Mouse (Mus musculus): ENCODE measurements around the gene Arhgap18.
A peak's percentile ranks its signal among the peaks of the same experiment; 100 is the strongest.

Arhgap18 gene

GRCm38 (mm10) chr10:26780581-26780980, 27.4 kb downstream of the Arhgap18 start:
- no peak for DNase-seq

DNA sequence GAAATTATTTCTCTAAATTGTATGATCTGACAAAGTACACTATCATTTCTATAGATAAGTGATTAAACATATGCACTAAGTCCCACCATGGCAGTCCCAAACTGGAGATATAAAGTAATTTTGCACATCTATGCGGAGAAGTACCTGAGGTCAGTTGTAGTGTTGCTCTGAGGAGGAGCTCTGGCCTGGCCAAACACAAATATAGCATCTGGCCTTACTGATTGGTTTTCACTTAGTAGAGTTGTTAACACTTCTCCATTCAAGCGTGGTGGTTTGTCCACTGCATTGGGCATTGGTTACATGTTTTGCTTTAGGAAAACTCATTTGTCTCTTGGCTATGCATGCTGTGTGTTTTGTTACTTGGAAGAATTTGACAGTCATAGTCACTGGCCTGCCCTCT, 36.5 kb downstream of the Arhgap18 start:
- no peak for DNase-seq

DNA sequence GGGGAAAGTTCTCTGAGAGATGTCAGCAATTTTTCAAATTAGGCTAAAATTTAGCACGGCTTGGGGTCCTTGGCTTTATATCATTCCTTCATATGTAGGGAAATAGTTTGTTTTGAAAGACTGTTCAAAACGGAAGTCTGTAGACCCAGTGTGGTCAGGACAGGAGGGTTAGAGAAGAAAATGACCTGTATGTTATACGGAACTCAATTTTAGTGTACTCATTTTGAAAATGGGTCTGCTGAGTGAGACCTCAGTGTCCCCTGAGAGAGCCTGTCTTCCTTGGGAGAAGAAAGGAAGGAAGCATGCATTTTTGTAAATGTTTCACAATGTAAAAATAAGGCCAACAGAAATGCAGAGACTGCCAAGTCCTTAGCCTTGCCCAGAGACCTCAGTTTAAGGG, 38.6 kb downstream of the Arhgap18 start:
- no peak for DNase-seq

- no peak for DNase-seq
Observed at GRCm38 (mm10) chr10:26793013-26793412, 39.8 kb downstream of the Arhgap18 start.

DNA sequence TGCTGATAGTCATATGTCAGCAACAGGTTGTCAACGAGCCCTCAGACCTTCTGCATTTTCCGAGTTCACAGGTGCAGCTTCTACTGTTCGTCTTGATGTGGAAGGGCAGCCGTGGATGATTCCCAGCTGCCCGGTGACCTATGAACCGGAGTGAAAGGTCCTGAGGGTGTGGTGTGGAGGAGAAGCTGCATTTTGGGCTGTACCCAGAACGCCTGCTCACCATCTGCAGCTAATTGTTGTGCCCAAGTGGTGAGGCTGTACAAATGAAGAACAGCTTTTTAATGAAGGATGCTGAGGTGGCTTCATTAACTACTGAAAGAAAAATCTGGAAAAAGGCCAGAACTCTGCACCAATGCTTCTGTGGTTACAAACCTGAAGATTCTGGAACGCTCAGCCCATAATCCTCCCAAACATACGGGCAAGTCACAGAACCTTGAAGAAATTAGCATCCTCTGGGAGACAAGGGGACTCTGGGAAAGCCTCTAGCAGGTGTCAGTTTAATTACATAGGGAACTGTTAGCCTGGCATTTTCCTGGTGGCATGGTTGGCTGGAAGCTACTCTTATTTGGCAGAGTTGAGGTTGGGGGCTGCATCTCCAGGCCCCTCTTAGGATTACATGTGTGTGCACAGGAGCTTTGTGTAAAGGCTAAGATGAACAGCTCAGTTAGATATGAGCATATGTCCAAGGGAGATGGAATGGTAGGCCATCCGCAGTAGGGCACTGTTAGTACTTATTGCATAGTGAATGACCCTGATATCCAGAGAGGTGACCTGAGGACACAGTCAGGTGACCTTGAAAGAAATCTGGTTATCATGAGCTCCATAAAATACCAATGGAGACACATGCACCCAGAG, 43.4 kb downstream of the Arhgap18 start:
- DNase-seq, result no peak

- DNase-seq, result no peak
Observed at GRCm38 (mm10) chr10:26797287-26797672, 44.1 kb downstream of the Arhgap18 start.

DNA sequence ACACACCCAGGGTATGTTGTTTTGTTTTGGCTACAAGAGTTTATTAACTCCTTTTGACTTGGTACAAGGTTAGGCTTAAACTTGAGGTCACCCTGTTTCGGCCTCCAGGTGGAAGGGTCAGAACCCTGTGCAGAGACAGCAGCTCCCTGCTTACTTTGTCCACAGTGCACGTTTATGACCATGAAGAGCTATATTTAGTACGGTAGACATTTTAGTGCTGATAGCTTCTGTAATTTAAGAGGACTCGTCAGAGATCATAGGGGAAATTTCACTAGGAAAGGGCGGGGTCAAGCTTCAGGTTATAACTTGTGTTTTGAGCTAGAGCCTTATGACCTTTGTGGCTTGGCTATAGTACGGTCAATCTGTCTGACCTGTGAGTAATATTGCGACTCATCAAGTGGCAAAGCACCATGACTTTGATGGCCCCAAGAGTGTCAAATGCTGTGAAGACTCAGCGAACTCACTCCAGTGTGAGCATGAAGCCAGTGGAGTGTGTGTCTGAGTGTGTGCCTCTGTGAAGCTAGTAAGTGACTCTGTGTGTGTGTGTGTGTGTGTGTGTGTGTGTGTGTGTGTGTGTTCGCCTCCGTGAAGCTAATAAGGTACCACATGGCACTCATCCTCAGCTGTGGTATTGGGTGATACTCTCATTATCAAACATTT, 45.7 kb downstream of the Arhgap18 start:
- DNase-seq, result no peak

- peak; percentile 74 for DNase-seq
Observed at GRCm38 (mm10) chr10:26799562-26800051, 46.4 kb downstream of the Arhgap18 start.

- no peak for DNase-seq
Observed at GRCm38 (mm10) chr10:26804351-26804983, 51.2 kb downstream of the Arhgap18 start.

DNA sequence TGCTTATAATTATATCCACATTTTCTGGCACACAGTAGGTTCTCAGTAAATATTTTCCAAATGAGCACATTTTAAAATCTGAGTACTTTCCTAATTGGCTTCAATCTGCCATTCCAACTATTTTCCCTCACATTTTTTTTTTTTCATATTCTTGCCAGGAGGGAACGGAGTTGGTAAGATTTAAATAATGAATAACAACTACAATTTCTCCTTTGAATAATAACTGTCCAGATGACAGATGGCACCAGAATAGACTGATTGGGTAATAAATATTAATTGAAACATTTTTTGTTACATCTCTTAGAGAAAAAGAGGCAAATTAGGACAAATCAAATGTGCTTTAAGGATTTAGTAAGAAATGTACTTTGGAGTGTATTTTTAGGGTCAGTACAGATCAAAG, 51.8 kb downstream of the Arhgap18 start:
- DNase-seq, result no peak

- peak; percentile 15 for DNase-seq
Observed at GRCm38 (mm10) chr10:26806092-26806491, 52.9 kb downstream of the Arhgap18 start.

DNA sequence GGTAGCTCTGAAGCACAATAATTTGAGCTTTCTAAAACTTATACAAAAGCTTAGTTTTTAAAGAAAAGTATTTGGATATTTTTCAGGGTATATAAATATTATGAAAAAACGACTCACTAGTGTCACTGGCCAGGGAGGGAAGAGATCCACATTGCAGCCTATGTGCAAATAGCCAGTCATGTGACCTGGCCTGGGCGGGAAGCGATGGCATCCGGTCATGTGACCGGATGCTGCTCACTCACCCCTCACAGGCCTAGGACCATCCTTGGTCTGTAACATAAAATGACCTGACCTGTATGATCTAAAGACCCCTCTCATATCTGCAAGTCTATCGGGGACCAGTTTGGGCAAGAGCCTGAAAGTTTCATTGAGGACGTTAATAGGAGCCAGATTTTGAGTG, 56.8 kb downstream of the Arhgap18 start:
- no peak for DNase-seq

- no peak for DNase-seq
Observed at GRCm38 (mm10) chr10:26810810-26811209, 57.6 kb downstream of the Arhgap18 start.

GRCm38 (mm10) chr10:26811342-26811741, 58.1 kb downstream of the Arhgap18 start:
- no peak for DNase-seq

DNA sequence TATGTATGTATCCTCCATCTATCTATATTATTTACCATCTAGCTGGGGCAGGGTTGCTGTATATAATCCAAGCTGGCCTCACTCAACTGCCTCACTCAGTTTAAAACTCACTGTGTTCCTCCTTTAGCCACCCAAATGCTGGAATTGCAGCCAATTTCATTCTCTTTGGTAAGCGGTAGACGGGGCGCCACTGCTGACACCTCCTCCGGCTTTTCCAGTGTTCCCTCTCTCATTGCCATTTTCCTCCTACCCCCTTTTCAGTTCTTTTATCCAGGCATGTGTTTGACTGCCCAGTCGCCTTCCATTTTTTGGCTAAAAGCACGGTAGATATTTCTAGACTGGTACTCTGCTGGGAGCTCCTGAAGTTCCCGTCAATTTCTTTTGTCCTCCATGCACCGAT, 62.4 kb downstream of the Arhgap18 start:
- no peak for DNase-seq

- DNase-seq, result no peak
Observed at GRCm38 (mm10) chr10:26820326-26820725, 67.1 kb downstream of the Arhgap18 start.

DNA sequence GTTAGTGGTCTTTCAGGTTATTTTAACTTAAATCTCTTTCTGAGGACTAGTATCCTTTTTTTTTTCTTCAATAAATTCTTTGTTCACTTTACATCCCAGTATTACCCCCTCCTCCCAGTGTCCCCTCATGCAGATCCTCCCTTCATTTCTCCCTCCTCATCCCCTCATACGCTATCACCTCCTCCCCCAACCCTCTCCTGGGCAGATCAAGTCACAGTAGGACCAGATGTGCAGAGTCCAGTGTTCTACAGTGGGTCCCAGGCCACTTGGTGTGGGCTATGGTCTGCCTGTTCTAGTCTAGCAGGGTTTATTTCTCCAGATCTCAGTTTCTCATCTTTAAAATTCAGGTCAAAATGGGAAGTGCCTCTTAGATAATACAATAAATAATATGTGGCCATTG, 67.7 kb downstream of the Arhgap18 start:
- no peak for DNase-seq

DNA sequence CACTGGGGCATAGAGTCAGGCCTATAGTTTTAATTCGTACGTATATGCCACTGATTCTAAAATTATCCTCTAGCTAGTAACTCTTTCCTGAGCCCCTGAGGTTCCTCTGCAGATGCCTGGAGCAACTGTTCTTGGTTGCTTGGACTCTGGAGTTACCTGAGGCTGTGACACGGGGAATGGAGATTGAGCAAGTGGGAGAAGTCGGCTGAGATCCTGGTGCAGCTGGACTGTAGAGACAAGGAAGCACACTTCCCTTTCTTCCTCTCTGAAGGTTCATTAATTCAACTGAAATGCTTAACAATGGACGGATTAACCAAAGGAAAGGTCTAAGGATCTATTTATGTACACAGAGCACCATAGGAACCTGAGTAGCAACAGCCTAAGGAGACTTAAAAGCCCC, 70.8 kb downstream of the Arhgap18 start:
- DNase-seq, result no peak

DNA sequence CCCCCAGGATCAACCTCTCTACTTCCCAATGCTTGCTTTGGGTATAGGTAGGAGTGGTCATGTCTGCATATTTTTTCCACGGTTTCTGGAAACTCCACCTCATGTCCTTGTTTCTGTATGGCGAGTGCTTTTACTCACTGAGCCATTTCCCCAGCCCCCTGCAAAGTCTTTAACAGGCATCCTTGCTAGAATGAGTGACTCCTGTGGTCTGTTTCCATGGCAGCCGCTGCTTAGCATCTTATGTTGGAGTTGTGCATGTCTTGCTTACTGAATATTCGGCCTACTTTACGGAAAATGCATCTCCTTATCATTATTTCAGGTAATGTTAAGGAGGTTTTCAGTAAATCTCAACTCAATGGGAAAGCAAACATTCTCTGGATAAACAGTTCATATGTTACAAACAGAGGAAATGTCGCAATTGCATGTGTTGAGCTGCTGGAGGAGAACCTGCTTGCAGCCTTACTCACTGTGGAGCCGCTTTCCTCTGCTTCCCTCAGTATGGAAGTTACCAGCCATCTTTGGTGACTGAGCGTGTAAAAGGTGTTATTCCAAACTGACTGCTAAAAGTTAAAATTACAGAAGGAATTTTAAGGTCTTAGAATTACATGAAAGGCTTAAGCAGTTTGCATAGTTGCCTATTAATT, 72.1 kb downstream of the Arhgap18 start:
- no peak for DNase-seq

DNA sequence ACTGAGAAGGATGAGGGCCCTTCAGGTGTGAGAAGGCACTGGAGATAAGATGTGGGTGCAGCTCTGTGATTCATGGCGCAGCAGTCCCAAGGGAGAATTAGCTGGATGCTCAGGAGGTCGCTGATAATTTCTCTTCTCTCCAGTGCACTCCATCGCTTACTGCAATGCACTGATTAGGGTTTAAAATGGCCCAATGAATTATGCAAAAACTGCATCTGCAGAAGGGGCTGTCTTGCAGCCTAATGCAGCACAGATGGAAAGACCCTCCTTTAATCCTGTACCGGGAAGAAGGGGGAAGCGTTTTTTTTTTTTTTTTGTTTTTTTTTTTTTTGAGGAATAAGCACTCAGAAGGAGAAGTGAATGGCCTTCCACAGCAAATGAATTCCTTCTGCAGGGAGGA, 74.1 kb downstream of the Arhgap18 start:
- DNase-seq, result no peak

DNA sequence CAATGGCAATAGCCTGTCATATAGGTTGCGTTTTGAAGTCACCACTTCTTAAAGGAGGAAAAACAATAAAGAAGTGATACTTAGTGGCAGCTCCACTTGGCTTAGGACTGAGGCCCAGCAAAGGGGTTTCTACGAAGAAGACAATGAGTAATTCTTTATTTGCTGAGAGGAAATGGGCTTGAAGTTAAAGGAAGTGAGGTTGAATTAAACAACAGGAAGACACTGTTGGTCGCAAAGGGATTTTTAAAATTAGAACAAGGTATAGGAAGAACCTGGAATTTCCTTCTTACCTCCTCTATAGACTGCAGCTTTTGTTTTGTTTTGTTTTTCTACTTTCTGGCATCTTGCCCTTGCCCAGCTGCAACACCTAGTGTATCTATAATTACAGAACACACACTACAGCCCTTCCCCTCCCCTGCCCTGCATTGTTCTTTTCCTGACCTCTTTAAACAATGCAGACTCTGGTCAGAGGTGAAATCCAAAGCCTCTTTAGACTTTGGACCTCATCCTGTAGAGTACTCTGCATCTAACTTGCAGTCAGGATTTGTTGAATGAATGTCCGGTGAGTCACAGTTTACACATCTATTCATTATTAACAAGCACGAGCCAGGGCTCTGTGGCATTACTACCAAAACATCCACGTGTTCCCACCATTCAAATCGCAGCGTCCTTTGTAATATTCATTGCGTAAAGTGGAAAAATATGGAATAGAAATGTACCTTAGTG, 75.4 kb downstream of the Arhgap18 start:
- DNase-seq, result peak; percentile 54

DNA sequence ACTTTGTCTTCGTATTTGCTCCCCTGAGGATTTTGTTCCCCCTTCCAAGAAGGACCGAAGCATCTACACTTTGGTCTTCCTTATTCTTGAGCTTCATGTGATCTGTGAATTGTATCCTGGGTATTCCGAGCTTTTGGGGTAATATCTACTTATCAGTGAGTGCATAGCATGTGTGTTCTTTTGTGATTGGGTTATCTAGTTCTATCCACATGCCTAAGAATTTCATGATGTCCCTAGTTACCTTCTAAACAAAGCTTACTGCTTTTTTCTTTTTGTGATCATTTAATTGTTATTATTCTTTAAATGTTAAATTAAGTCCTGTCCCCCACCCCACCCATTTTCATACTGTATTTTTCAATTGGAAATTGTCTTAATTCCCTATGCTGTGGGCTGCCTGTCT, 78.8 kb downstream of the Arhgap18 start:
- DNase-seq, result no peak
